Mouse (Mus musculus) CH12.LX (cell line): ENCODE data around the gene Grk3. TPM values are rescaled to one million over a fixed set of nuclear protein-coding genes. Genes with fewer than 3 reads are reported as not detected.

Experiments
- DNase-seq: peaks from one replicate; pipeline ENCODE4 v3.0.0-alpha.2; 2013; ENCODE audit errors: extremely low read depth
- H3K27ac ChIP-seq: 2 replicates; pipeline ENCODE4 v1.5.1; 2012; ENCODE audit warnings: low read depth, mild to moderate bottlenecking, control low read depth, moderate library complexity; ENCODE audit not compliant: insufficient read depth
- H3K27me3 ChIP-seq: replicated peaks from 2 replicates; pipeline ENCODE3; 2012; ENCODE audit warnings: inconsistent platforms
- H3K36me3 ChIP-seq, 2 experiments: replicated peaks in 1 of 2; 2 replicates each; pipeline versions ENCODE3 to v1.6.1; 2012; ENCODE audit warnings: inconsistent platforms in 1 of 2, low read length in 1 of 2, mild to moderate bottlenecking in 1 of 2, mixed read lengths in 1 of 2, moderate library complexity in 1 of 2; ENCODE audit not compliant: control insufficient read depth in 1 of 2, insufficient read depth in 1 of 2
- H3K4me1 ChIP-seq, 2 experiments: 2 replicates each; pipeline ENCODE4 v1.6.1; 2012; ENCODE audit warnings: inconsistent platforms in 1 of 2, moderate library complexity in 1 of 2; ENCODE audit not compliant: insufficient read depth in 2 of 2, control insufficient read depth in 1 of 2
- H3K4me2 ChIP-seq: 2 replicates; pipeline ENCODE4 v1.6.1; 2012; ENCODE audit warnings: low read depth, mild to moderate bottlenecking, control low read depth; ENCODE audit not compliant: poor library complexity, insufficient read depth, severe bottlenecking
- H3K4me3 ChIP-seq, 3 experiments: fragments of 150-350 bp in 1 of 3; sonication (generic) in 1 of 3; replicated peaks in 1 of 3; 2 replicates each; pipeline versions ENCODE3 to v1.5.1; 2011 to 2012; ENCODE audit warnings: low read depth in 2 of 3, low read length in 2 of 3, mild to moderate bottlenecking in 2 of 3, moderate library complexity in 2 of 3, control low read depth in 1 of 3, improper control_type of control experiment in 1 of 3, inconsistent platforms in 1 of 3, mixed read lengths in 1 of 3; ENCODE audit not compliant: poor library complexity in 1 of 3
- H3K79me2 ChIP-seq: replicated peaks from 2 replicates; pipeline ENCODE4 v1.6.1; 2012; ENCODE audit warnings: mild to moderate bottlenecking, moderate library complexity; ENCODE audit not compliant: control insufficient read depth, poor library complexity, insufficient read depth, severe bottlenecking; ENCODE audit errors: extremely low read depth
- H3K9ac ChIP-seq: 2 replicates; pipeline ENCODE4 v1.6.1; 2012; ENCODE audit warnings: low read depth, mild to moderate bottlenecking, control low read depth, moderate library complexity; ENCODE audit not compliant: insufficient read depth
- H3K9me3 ChIP-seq: replicated peaks from 2 replicates; pipeline ENCODE3; 2012; ENCODE audit warnings: low read length, inconsistent platforms, mixed read lengths
- BHLHE40 ChIP-seq: IDR thresholded peaks from 2 replicates; pipeline ENCODE4 v1.6.1; 2011; ENCODE audit warnings: mild to moderate bottlenecking, low read depth, low read length, improper control_type of control experiment
- CHD2 ChIP-seq: IDR thresholded peaks from 2 replicates; pipeline ENCODE4 v1.6.1; 2011; ENCODE audit warnings: low read length, improper control_type of control experiment
- EP300 ChIP-seq: IDR thresholded peaks from 2 replicates; pipeline ENCODE4 v1.6.1; 2011; ENCODE audit warnings: low read length, improper control_type of control experiment
- ETS1 ChIP-seq: conservative IDR thresholded peaks from 2 replicates; pipeline ENCODE4 v1.6.1; 2012; ENCODE audit warnings: low read depth, mild to moderate bottlenecking, inconsistent platforms, low read length, improper control_type of control experiment, moderate library complexity
- HCFC1 ChIP-seq: IDR thresholded peaks from 2 replicates; pipeline ENCODE4 v1.6.1; 2012; ENCODE audit warnings: low read depth, mild to moderate bottlenecking, inconsistent platforms, low read length, improper control_type of control experiment
- IRF4 ChIP-seq: IDR thresholded peaks from 2 replicates; pipeline ENCODE4 v1.6.1; 2014; ENCODE audit warnings: low read depth, mild to moderate bottlenecking, inconsistent platforms, low read length, improper control_type of control experiment
- JUN ChIP-seq: IDR thresholded peaks from 2 replicates; pipeline ENCODE4 v1.6.1; 2011; ENCODE audit warnings: low read depth, mild to moderate bottlenecking, low read length, improper control_type of control experiment, moderate library complexity; ENCODE audit not compliant: insufficient read depth
- JUND ChIP-seq: conservative IDR thresholded peaks from 2 replicates; pipeline ENCODE4 v1.6.1; 2011; ENCODE audit warnings: low read depth, low read length, improper control_type of control experiment
- MAFK ChIP-seq: IDR thresholded peaks from 2 replicates; pipeline ENCODE4 v1.6.1; 2011; ENCODE audit warnings: low read length, improper control_type of control experiment; ENCODE audit not compliant: insufficient replicate concordance
- MAX ChIP-seq: IDR thresholded peaks from 2 replicates; pipeline ENCODE4 v1.6.1; 2011; ENCODE audit warnings: low read length, improper control_type of control experiment
- MXI1 ChIP-seq: IDR thresholded peaks from 2 replicates; pipeline ENCODE4 v1.6.1; 2011; ENCODE audit warnings: mild to moderate bottlenecking, low read depth, low read length, improper control_type of control experiment
- MYC ChIP-seq: IDR thresholded peaks from 2 replicates; pipeline ENCODE4 v1.6.1; 2011; ENCODE audit warnings: low read depth, mild to moderate bottlenecking, improper control_type of control experiment, low read length
- POLR2A ChIP-seq: IDR thresholded peaks from 2 replicates; pipeline ENCODE4 v1.6.1; 2011; ENCODE audit warnings: low read depth, mild to moderate bottlenecking, improper control_type of control experiment, low read length
- POLR2AphosphoS2 ChIP-seq: IDR thresholded peaks from 2 replicates; pipeline ENCODE4 v1.6.1; 2011; ENCODE audit warnings: low read depth, low read length, improper control_type of control experiment
- RAD21 ChIP-seq: IDR thresholded peaks from 2 replicates; pipeline ENCODE4 v1.6.1; 2011; ENCODE audit warnings: low read depth, mild to moderate bottlenecking, low read length, improper control_type of control experiment, moderate library complexity
- SIN3A ChIP-seq: IDR thresholded peaks from 2 replicates; pipeline ENCODE4 v1.6.1; 2012; ENCODE audit warnings: low read length, improper control_type of control experiment, inconsistent platforms
- TBP ChIP-seq: conservative IDR thresholded peaks from 2 replicates; pipeline ENCODE4 v1.6.1; 2011; ENCODE audit warnings: low read depth, low read length, improper control_type of control experiment
- TCF12 ChIP-seq: IDR thresholded peaks from 2 replicates; pipeline ENCODE4 v1.6.1; 2014; ENCODE audit warnings: low read depth, mild to moderate bottlenecking, inconsistent platforms, low read length, improper control_type of control experiment
- USF2 ChIP-seq: conservative IDR thresholded peaks from 2 replicates; pipeline ENCODE4 v1.6.1; 2011; ENCODE audit warnings: low read depth, low read length, improper control_type of control experiment
- ZMIZ1 ChIP-seq: IDR thresholded peaks from 2 replicates; pipeline ENCODE4 v1.6.1; 2012; ENCODE audit warnings: low read depth, mild to moderate bottlenecking, inconsistent platforms, low read length, improper control_type of control experiment
- ZNF384 ChIP-seq: IDR thresholded peaks from 2 replicates; pipeline ENCODE4 v1.6.1; 2012; ENCODE audit warnings: low read depth, low read length, improper control_type of control experiment, inconsistent platforms
- dilution Hi-C: fragments of 300-500 bp; cut with MboI; formaldehyde crosslinking; loops from 2 replicates; pipeline ENCODE4 v1.14.3; 2020; ENCODE audit warnings: low sequenced_read_pairs; ENCODE audit not compliant: extremely low pct_unique_long_range_greater_than_20kb, extremely low pct_ligation_motif_present
- in situ Hi-C: fragments of 300-500 bp; cut with MboI; formaldehyde crosslinking; loops from 3 replicates; pipeline ENCODE4 v1.14.3; 2019; ENCODE audit warnings: low sequenced_read_pairs, low pct_ligation_motif_present, low pct_unique_long_range_greater_than_20kb, mixed read lengths
- polyA plus RNA-seq: library from polyadenylated mRNA; unstranded; fragments of >175 nt; gene quantifications from 2 replicates; pipeline ENCODE4 v1.2.1, GENCODE M21; 2012; ENCODE audit warnings: low read depth; ENCODE audit not compliant: insufficient read length
- total RNA-seq, 2 experiments: library from RNA; depleted of rRNA; stranded (reverse); fragments of 300-350 nt in 1 of 2; fragments of >200 nt in 1 of 2; gene quantifications; 2 replicates each; pipeline ENCODE4 v1.2.3; 2012 to 2014

The Grk3 gene
- total and polyA plus RNA-seq, 3 experiments, result not detected

GRCm38 (mm10) chr5:112893462-112894060 lies 122.0 kb downstream of the Grk3 start:
- no peak overlapping the region for H3K4me3 ChIP-seq
- DNase-seq, result no peak
- H3K4me1 ChIP-seq, result no peaks in the 10 kb centered on the region
- no peak overlapping the region for H3K4me2 ChIP-seq
- TF ChIP-seq BHLHE40 (no peak), JUND (no peak), RAD21 (no peak), POLR2A (no peak), EP300 (no peak), ZNF384 (no peak), JUN (no peak), SIN3A (no peak), MXI1 (no peak), POLR2AphosphoS2 (no peak), IRF4 (no peak), TCF12 (no peak)
- H3K36me3 ChIP-seq, result no peaks in the 10 kb centered on the region
- H3K9ac ChIP-seq, result no peak overlapping the region
- H3K27ac ChIP-seq, result no peak overlapping the region
- H3K27me3 ChIP-seq, result no peaks in the 10 kb centered on the region
- H3K79me2 ChIP-seq, result no peaks in the 10 kb centered on the region
- dilution Hi-C loops, result no loop called here
- peaks cover 94% of the 10 kb centered on the region for H3K9me3 ChIP-seq
- in situ Hi-C loops, result no loop called here

- dilution Hi-C loops, result no loop called here
Observed at GRCm38 (mm10) chr5:112892411-112892810, 123.2 kb downstream of the Grk3 start.

More at GRCm38 (mm10) chr5:112892411-112892810, 123.2 kb downstream of the Grk3 start:
- Histone ChIP-seq H3K9me3 (peaks cover 96% of the 10 kb centered on the region), H3K4me2 (no peak overlapping the region), H3K4me3 (no peak overlapping the region), H3K9ac (no peak overlapping the region), H3K79me2 (no peaks in the 10 kb centered on the region), H3K36me3 (no peaks in the 10 kb centered on the region), H3K27ac (no peak overlapping the region), H3K27me3 (no peaks in the 10 kb centered on the region), H3K4me1 (no peaks in the 10 kb centered on the region)
- no peak for TF ChIP-seq BHLHE40
- no peak for TF ChIP-seq HCFC1
- TF ChIP-seq ETS1, result no peak
- TF ChIP-seq SIN3A, result no peak
- TF ChIP-seq CHD2, result no peak
- TF ChIP-seq USF2, result no peak
- no peak for TF ChIP-seq MYC
- TF ChIP-seq MAX, result no peak
- no peak for TF ChIP-seq MAFK
- no peak for TF ChIP-seq ZMIZ1
- TF ChIP-seq TBP, result no peak
- DNase-seq, result no peak
- in situ Hi-C loops, result no loop called here
